Mouse (Mus musculus) layer of hippocampus, postnatal 14 days (tissue): ENCODE data around the gene Thnsl1. TPM values are rescaled to one million over a fixed set of nuclear protein-coding genes. Genes with fewer than 3 reads are reported as not detected.
"Not testable (repeated sequence)": the region's sequence is repeated elsewhere in the genome, so short reads cannot be mapped to it uniquely, and the experiment has no call there.

ENCODE experiments used
- DNase-seq, 2 experiments: peaks; one replicate each; pipeline ENCODE4 v3.0.0; 2021 to 2022; ENCODE audit warnings: low spot score in 2 of 2, mixed read lengths in 1 of 2
- total RNA-seq, 2 experiments: library from RNA; stranded (reverse); gene quantifications; 2 replicates each; pipeline ENCODE4 v1.2.3; 2021

Thnsl1 gene
- total RNA-seq, 2 experiments from 2014 or later = 17.2 to 18.7 TPM

GRCm38 (mm10) chr2:21235844-21236386, 30.4 kb downstream of the Thnsl1 start:
- no peak for DNase-seq

GRCm38 (mm10) chr2:21236846-21237245, 31.3 kb downstream of the Thnsl1 start:
- DNase-seq = no peak

- not testable (repeated sequence) for DNase-seq
Measured at GRCm38 (mm10) chr2:21244104-21244503, 38.6 kb downstream of the Thnsl1 start.

DNA sequence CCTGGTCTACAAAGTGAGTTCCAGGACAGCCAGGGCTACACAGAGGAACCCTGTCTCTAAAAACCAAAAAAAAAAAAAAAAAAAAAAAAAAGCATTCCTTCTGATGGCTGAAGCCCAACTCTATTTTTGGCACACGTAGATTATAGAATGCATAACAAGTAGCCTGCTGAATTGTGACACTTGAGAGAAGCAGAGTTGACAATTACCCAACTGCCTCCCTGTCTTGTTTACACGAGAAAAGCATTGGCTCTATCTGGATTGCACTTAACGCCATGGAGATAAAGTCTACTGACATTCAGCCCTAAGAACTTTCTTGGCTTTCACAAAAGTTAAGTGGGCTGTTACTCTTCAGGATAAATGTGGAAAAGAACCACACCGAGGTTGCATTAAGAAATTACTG, 39.5 kb downstream of the Thnsl1 start:
- no peak for DNase-seq

DNA sequence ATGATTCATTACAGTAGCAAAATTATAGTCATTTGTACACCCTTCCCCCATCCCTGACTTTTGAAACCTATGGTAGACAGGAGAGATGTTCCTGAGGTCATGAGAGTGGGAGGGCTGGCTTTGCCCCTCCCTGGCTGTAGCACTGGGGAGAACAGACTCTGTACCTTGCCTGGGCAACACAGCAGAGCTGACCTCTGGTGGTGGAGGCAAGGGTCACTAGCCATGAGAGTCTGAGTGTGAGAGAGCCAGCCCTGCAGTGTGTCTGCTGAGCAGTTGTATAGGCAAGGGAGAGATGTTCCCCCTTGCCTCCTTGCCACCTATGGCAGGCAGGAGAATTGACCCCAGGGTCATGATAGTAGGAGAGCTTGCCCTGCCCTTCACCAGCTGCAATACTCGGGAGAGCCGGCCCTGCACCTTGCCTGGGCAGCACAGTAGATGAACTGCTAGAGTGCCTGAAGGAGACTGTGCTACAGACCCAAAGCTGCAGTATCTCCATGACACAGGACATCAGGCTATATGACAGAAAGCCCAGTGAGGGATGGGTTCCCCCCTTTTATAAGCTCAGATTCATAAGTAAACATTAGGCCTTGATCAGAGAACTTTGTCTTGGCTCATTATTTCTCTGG, 40.1 kb downstream of the Thnsl1 start:
- no peak for DNase-seq

DNA sequence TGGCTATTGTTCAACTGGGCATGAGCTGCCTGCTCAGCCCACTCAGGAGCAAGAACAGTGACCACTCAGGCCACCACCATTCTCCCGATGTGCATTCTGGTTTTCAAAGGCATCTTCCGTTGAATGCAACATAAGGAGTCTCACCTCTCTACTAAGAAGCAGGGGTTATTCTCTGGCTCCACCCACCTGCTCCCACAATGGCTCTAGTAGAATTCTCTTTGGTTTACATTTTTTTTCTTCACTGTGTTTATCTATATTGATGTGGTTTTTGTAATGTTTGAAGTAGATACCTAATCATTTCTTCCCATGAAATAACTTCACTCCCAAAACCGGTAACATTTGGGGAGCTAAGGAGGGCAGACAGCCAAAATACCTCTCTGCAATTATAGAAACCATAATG, 48.1 kb downstream of the Thnsl1 start:
- DNase-seq = no peak

DNA sequence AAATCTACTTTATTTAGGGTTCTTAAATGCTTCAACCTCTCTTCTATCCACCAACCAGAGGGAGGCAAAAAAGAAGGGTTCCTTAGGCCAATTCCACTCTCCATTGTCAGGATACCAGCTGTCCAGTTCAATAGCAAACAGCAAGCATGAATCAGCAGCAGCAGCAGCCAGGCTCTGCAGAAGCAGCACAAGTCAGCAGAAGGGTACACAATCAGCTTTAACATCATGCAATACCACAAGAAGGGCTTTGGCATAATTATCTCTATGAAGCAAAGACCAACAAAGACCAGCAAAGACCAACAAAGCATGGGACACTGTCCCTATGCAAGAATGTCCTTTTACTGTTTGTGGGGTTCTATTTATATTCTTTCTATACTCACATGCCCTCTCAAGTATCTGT, 48.8 kb downstream of the Thnsl1 start:
- no peak for DNase-seq

DNA sequence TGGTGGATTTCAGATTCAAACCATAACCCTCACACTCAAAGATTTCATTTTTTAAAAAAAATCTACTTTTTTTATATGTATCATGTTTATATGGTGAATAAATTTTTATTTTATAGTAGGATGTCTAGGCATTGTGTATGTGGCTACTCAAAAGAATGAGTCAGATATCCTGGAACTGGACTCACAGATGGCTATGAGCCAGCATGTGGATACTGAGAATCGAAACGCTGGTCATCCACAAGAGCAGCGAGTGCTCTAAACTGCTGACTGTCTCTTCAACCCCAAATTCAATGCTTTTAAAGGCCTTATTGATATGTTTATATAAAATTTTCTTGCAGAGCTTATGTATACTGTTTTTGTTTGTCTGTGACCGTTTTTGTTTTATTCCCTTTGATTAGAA, 52.8 kb downstream of the Thnsl1 start:
- DNase-seq = no peak

DNA sequence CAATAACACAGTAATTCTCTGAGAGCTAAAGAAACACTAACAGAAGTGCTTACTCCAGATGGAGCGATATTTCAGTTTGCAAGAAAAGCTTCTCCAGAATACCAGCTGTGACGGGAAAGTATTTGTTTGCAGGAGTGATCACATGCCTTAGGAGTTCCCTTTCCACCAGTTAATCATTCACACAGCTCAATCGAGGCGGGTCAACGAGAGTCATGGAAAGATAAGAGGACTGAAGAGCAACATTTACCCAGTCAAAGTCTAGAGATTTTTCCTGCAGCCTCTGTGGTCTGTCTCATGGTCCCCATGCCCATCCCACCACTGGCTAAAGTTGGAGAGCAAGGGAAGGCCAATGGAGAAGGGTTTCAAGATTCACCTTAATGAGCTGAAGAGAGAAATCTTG, 53.6 kb downstream of the Thnsl1 start:
- DNase-seq = no peak

GRCm38 (mm10) chr2:21260060-21260459, 54.5 kb downstream of the Thnsl1 start:
- no peak for DNase-seq

GRCm38 (mm10) chr2:21261370-21262006, 56.0 kb downstream of the Thnsl1 start:
- peak in 1 of 2 experiments; percentile 80 for DNase-seq

DNA sequence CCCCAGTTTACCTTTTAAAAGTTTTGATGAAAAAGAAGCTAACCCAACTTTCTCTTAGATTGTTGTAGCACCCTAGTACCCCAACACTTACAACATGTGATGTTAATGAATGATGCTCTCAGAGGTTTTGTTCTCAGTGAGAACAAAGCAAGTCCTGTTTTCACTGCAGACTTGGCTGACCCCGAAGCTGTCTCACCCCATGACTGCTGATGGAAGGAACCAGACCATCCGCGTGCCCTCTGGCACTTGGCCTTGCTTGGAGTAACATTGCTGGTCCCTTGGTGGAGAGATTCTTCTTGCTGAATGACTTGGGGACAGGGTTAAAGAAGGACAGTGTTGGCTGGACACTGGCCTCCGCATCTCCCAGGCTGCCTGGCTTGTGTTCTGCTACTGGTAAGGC, 58.5 kb downstream of the Thnsl1 start:
- no peak for DNase-seq

Other genes with a start within 250 kb of the Thnsl1 start
- gene Arhgap21, start 236.8 kb upstream of the Thnsl1 start, total RNA-seq = 100 to 1,000 TPM; 327 to 359 TPM
- gene Enkur, start 359 bp upstream of the Thnsl1 start, total RNA-seq = 1 to 10 TPM; 3.6 to 4.5 TPM
- gene Gpr158, start 161.8 kb downstream of the Thnsl1 start, total RNA-seq = 10 to 100 TPM; 86.9 to 88.3 TPM